Mouse (Mus musculus): ENCODE results near the gene Zmat3. TPM values are rescaled to one million over a fixed set of nuclear protein-coding genes. Genes with fewer than 3 reads are reported as not detected.

Zmat3 gene
- polyA plus RNA-seq (2015; fragmentation: Nextera tagmentation; extraction: Ambion mirVana), result 6.3 and 6.5 TPM in 2 replicates

DNA sequence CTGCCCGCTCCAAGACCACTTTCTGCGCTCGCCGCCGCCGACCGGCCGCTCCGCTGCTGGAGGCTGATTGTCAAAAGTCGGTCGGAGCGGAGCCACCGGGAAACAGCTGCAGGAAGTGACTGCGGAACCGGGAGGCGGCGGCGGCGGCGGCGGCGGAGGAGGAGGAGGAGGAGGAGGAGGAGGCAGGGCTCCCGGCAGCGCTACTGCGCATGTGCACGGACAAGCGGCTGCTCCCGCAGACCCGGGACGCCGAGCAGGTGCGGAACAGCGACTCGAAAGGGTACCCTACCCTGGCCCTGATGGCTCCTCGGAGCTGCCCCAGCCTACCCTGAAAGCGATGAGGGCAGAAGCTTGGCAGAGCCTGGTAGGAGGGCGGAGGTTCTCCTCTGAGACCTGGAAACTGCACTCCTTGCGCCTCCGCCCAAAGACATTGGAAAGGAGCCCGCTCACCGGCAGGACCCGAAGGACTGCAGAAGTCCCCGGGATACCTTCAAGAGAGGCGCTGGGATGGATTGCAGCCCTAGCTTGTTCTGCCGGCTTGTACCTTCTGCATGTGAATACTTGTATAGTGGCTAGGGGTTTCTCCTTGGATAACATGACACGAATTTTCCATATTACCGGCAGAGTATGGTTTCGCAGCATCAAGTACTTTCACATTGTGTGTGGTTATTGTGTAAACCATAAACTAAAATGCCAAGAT lies at the start of gene Zmat3:
Zmat3 (minus strand) TSS at position 469 of the 700 bp plus-strand sequence.
- Histone ChIP-seq H3K4me2 (ENCODE audit: low read length) (peak within 1 kb of the TSS; percentile 97), H3K9me3 (replicated peaks; ENCODE audit: control insufficient read depth, low read length, poor library complexity, severe bottlenecking) (no peaks in the 10 kb centered on the region), H3K9ac (ENCODE audit: low read depth, low read length) (peak within 1 kb of the TSS; percentile 94), H3K27ac (ENCODE audit: low read length) (peak within 1 kb of the TSS; percentile 95), H3K4me3 (ENCODE audit: low read depth, low read length) (peak within 1 kb of the TSS; percentile 97), H3K4me1 (ENCODE audit: control insufficient read depth, insufficient read depth, low read length) (peaks cover 29% of the 10 kb centered on the region), H3K36me3 (ENCODE audit: control insufficient read depth, insufficient read depth, low read length) (no peaks in the 10 kb centered on the region), H3K27me3 (ENCODE audit: control insufficient read depth, insufficient read depth, low read depth, low read length) (no peaks in the 10 kb centered on the region)
- 3% methylated on average over 31 of the region's 48 CpGs for WGBS
- peak; percentile 90 for ATAC-seq

DNA sequence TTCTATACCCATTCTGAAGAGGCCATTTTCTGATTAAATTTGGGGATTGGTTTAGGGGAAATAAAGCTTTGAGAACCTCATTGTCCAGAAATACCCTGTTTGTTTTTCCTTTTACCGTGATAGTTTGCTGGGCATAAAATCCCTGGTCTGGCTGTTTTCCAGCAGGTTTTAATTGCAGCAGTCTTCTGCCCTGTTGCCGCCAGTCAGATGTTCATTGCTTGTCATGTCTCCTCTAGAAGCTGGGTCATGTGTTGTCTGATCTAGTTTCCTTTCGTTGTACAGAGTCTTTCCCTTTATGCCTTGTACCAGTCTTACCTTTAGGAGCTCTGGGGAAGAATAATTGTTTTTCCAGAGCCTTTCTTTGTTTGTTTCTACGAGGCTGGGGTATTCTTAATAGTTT lies 48.6 kb upstream of the Zmat3 start:
- H3K27me3 ChIP-seq (ENCODE audit: control insufficient read depth, insufficient read depth, low read depth, low read length), result no peaks in the 10 kb centered on the region
- H3K27ac ChIP-seq (ENCODE audit: low read length), result no peak overlapping the region
- no peak overlapping the region for H3K9ac ChIP-seq (ENCODE audit: low read depth, low read length)
- no peak overlapping the region for H3K4me2 ChIP-seq (ENCODE audit: low read length)
- H3K9me3 ChIP-seq (replicated peaks; ENCODE audit: control insufficient read depth, low read length, poor library complexity, severe bottlenecking), result no peaks in the 10 kb centered on the region
- H3K36me3 ChIP-seq (ENCODE audit: control insufficient read depth, insufficient read depth, low read length), result no peaks in the 10 kb centered on the region
- peaks cover 7% of the 10 kb centered on the region for H3K4me1 ChIP-seq (ENCODE audit: control insufficient read depth, insufficient read depth, low read length)
- WGBS, result 30% methylated on average over 4 of the region's 4 CpGs
- H3K4me3 ChIP-seq (ENCODE audit: low read depth, low read length), result no peak overlapping the region
- ATAC-seq, result no peak

DNA sequence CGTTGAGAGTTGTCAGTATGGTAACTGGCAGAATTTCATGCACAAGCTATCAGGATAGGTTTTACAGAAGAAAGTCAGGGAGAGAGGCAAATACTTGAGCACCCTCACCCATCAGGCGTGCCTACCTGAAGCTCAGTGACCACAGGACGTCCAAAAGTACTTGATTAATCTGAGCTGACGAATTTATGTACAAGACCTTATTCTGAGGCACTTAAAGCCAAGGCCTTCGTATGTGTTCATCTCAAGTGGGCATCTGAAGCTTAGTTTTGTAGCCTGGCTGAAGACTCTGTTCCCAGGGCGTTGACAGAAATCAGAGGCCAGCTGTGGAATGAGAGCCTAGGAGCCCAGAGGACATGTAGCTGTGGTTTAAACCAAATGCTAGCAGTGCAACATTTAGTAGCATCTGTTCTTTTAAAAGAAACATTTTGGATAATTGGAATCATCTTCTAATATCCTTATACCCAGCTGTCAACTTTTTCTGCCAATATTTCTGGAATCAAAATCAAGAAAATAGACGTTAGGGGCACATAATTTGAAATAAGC lies 46.8 kb upstream of the Zmat3 start:
- no peak overlapping the region for H3K4me2 ChIP-seq (ENCODE audit: low read length)
- H3K9me3 ChIP-seq (replicated peaks; ENCODE audit: control insufficient read depth, low read length, poor library complexity, severe bottlenecking), result no peaks in the 10 kb centered on the region
- peaks cover 7% of the 10 kb centered on the region for H3K4me1 ChIP-seq (ENCODE audit: control insufficient read depth, insufficient read depth, low read length)
- H3K27me3 ChIP-seq (ENCODE audit: control insufficient read depth, insufficient read depth, low read depth, low read length), result no peaks in the 10 kb centered on the region
- no peak overlapping the region for H3K27ac ChIP-seq (ENCODE audit: low read length)
- no peak for ATAC-seq
- no peak overlapping the region for H3K9ac ChIP-seq (ENCODE audit: low read depth, low read length)
- H3K36me3 ChIP-seq (ENCODE audit: control insufficient read depth, insufficient read depth, low read length), result no peaks in the 10 kb centered on the region
- 76% methylated on average over 7 of the region's 7 CpGs for WGBS
- H3K4me3 ChIP-seq (ENCODE audit: low read depth, low read length), result no peak overlapping the region

DNA sequence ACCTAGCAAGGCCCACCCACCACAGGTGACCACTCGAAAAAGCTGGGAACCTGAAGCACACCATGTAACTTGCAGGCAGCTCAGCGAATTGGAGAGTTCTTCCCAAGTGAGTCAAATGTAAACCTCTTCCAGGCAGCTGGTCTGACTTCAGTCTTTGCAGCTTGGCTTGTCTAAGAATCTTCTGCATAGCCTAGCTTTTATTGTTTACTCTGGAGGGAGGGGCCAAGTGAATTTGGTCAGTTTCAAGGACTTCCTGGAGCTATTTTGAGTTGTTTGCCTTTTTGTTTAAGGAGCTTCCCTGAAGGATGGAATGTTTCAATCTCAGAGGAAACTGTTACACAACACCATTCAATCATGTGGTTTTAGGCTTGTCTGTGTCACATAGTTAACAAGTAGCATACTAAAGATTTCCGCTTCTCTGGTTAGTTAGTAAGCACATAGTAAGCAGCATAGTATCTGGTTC lies 43.0 kb upstream of the Zmat3 start:
- WGBS, result 97% methylated on average over 3 of the region's 3 CpGs
- H3K4me3 ChIP-seq (ENCODE audit: low read depth, low read length), result no peak overlapping the region
- no peak for ATAC-seq
- no peaks in the 10 kb centered on the region for H3K9me3 ChIP-seq (replicated peaks; ENCODE audit: control insufficient read depth, low read length, poor library complexity, severe bottlenecking)
- H3K36me3 ChIP-seq (ENCODE audit: control insufficient read depth, insufficient read depth, low read length), result no peaks in the 10 kb centered on the region
- H3K4me1 ChIP-seq (ENCODE audit: control insufficient read depth, insufficient read depth, low read length), result no peaks in the 10 kb centered on the region
- no peak overlapping the region for H3K9ac ChIP-seq (ENCODE audit: low read depth, low read length)
- H3K4me2 ChIP-seq (ENCODE audit: low read length), result no peak overlapping the region
- H3K27ac ChIP-seq (ENCODE audit: low read length), result no peak overlapping the region
- H3K27me3 ChIP-seq (ENCODE audit: control insufficient read depth, insufficient read depth, low read depth, low read length), result no peaks in the 10 kb centered on the region

DNA sequence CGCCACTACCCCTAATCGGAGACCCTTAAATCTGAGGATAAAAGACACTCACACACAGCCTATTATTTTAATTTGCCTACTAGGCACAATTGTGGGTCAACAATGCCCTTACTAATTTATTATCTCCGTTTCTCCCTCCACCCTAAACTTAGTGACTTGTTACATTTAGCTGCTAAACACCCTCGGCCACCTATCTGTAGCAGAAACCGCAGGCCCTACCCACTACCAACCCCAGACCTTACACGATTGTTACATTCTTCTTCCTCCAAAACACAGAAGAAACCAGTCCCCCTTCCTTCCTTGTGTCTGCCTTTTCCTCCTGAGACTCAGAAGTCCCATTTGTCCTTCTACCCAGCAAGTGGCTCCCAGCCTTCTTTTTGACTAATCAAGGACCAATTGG lies 41.0 kb upstream of the Zmat3 start:
- no peak overlapping the region for H3K27ac ChIP-seq (ENCODE audit: low read length)
- no peaks in the 10 kb centered on the region for H3K9me3 ChIP-seq (replicated peaks; ENCODE audit: control insufficient read depth, low read length, poor library complexity, severe bottlenecking)
- H3K27me3 ChIP-seq (ENCODE audit: control insufficient read depth, insufficient read depth, low read depth, low read length), result no peaks in the 10 kb centered on the region
- no peak overlapping the region for H3K4me2 ChIP-seq (ENCODE audit: low read length)
- H3K9ac ChIP-seq (ENCODE audit: low read depth, low read length), result no peak overlapping the region
- H3K4me1 ChIP-seq (ENCODE audit: control insufficient read depth, insufficient read depth, low read length), result no peaks in the 10 kb centered on the region
- no peak for ATAC-seq
- 85% methylated on average over 6 of the region's 6 CpGs for WGBS
- H3K36me3 ChIP-seq (ENCODE audit: control insufficient read depth, insufficient read depth, low read length), result no peaks in the 10 kb centered on the region
- no peak overlapping the region for H3K4me3 ChIP-seq (ENCODE audit: low read depth, low read length)

DNA sequence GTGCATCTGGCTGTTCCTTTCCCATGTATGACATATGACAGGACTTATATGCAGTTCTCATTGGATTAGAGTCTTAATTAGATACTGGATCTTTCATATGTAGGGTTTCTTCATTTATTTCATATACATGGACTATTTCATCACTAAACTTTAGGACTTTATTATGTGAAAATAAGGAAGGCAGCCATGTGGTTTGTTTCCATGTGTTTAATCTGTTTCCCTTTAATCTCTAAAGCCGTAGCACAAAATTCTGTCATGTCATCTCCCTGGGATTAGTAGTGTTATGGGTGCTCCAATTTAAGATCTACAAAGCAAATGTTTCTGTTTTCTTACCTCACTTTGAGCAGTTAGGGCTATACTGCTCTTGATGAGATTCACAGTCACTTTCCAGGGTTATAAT lies 39.9 kb upstream of the Zmat3 start:
- Histone ChIP-seq H3K27me3 (ENCODE audit: control insufficient read depth, insufficient read depth, low read depth, low read length) (no peaks in the 10 kb centered on the region), H3K4me3 (ENCODE audit: low read depth, low read length) (no peak overlapping the region), H3K36me3 (ENCODE audit: control insufficient read depth, insufficient read depth, low read length) (no peaks in the 10 kb centered on the region), H3K4me2 (ENCODE audit: low read length) (no peak overlapping the region), H3K4me1 (ENCODE audit: control insufficient read depth, insufficient read depth, low read length) (0 out of 2 replicates have a peak, but pooled peaks cover 3% of the 10 kb centered on the region), H3K9ac (ENCODE audit: low read depth, low read length) (no peak overlapping the region), H3K27ac (ENCODE audit: low read length) (no peak overlapping the region), H3K9me3 (replicated peaks; ENCODE audit: control insufficient read depth, low read length, poor library complexity, severe bottlenecking) (no peaks in the 10 kb centered on the region)
- WGBS, result 75% methylated on average over 1 of the region's 1 CpGs
- ATAC-seq, result no peak

DNA sequence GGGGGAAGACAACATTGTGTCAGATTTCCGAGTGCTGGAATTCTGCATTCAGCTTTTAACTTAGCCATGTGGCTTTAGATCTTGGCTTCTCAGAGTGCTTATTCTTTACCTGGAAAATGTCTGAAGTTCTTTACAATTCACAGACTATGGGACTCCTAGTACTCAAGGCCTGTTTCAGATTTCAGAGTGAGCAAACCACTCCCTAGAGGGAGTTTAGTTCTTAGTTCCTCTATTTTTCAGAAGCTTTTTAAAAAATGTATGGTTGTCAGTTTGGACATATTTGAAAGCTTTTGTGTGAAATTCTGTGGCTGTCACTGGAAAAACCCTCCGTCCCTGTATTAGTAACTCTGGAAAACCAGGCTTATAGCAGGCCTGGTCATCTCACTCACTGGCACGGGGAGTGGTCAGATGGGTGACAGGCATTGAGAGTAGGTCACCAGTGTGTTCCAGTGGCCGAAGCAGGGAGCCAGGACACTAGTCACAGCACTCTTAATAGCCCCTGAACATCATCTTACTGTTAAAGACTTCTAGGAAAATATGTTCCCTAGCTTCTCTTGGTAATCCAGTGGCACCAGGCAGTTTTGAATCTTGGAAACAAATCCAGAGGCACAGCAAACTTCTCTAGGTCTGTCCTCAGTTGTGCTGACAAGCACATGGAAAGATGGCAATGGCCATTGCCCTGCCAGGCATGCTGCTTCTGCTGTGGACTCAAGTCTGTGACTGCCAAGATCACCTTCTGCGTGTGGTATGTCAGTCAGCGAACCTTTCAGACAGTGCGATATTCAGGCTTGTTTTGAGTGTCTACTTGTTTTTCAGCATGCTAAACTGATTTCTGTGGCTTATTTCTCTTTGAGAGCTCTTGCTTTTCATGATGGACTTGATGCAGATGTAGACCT lies 37.4 kb upstream of the Zmat3 start:
- H3K27me3 ChIP-seq (ENCODE audit: control insufficient read depth, insufficient read depth, low read depth, low read length), result no peaks in the 10 kb centered on the region
- no peak overlapping the region for H3K27ac ChIP-seq (ENCODE audit: low read length)
- no peak overlapping the region for H3K4me3 ChIP-seq (ENCODE audit: low read depth, low read length)
- H3K4me1 ChIP-seq (ENCODE audit: control insufficient read depth, insufficient read depth, low read length), result peaks cover 23% of the 10 kb centered on the region
- no peaks in the 10 kb centered on the region for H3K36me3 ChIP-seq (ENCODE audit: control insufficient read depth, insufficient read depth, low read length)
- 81% methylated on average over 7 of the region's 7 CpGs for WGBS
- no peak overlapping the region for H3K4me2 ChIP-seq (ENCODE audit: low read length)
- no peak overlapping the region for H3K9ac ChIP-seq (ENCODE audit: low read depth, low read length)
- no peaks in the 10 kb centered on the region for H3K9me3 ChIP-seq (replicated peaks; ENCODE audit: control insufficient read depth, low read length, poor library complexity, severe bottlenecking)
- no peak for ATAC-seq

DNA sequence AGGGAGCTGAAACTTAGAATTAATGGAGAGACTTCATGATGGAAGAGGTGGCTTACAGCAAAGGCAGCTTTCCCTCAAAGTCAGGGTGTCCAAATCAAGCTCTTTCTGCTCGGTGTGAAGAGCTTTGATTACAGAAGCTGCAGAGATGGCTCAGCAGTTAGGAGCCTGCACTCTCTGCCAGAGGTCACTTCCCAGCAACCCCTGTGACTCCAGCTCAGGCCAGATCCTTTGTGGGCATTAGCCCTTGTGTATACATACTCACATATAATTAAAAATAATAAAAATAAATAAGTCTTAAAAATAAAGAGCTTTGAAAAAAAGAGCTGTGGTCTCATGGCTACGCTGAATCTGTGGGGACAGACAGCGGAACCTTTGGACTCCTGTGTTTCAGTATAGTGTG lies 35.8 kb upstream of the Zmat3 start:
- Histone ChIP-seq H3K4me2 (ENCODE audit: low read length) (no peak overlapping the region), H3K4me1 (ENCODE audit: control insufficient read depth, insufficient read depth, low read length) (peaks cover 23% of the 10 kb centered on the region), H3K36me3 (ENCODE audit: control insufficient read depth, insufficient read depth, low read length) (no peaks in the 10 kb centered on the region), H3K9ac (ENCODE audit: low read depth, low read length) (no peak overlapping the region), H3K27me3 (ENCODE audit: control insufficient read depth, insufficient read depth, low read depth, low read length) (no peaks in the 10 kb centered on the region), H3K27ac (ENCODE audit: low read length) (no peak overlapping the region), H3K4me3 (ENCODE audit: low read depth, low read length) (no peak overlapping the region), H3K9me3 (replicated peaks; ENCODE audit: control insufficient read depth, low read length, poor library complexity, severe bottlenecking) (no peaks in the 10 kb centered on the region)
- ATAC-seq, result no peak
- WGBS, result 74% methylated on average over 3 of the region's 3 CpGs

DNA sequence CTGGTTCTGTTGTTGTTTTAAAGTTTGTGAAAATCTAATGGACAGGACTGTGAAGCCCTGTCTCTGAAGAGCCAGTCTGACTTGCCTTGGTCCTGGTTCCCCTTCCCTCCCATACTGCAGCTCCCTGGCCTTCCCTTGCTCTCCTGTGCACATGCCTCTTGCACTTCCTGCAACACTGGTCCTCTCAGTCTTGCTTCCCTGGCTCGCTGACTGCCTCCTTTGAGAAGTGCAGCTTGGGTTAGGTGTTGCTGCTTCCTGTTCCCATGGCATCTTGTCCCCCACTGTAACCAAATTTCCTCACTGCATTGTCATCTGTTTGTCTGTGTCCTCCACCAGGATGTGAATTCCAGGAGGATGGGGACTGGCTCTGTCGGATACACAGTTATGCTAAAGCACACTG lies 34.1 kb upstream of the Zmat3 start:
- peak overlapping the region; percentile 25; the same call in 1 of the 2 replicates for H3K4me2 ChIP-seq (ENCODE audit: low read length)
- no peak overlapping the region for H3K4me3 ChIP-seq (ENCODE audit: low read depth, low read length)
- no peak for ATAC-seq

More for the DNA sequence above, 34.1 kb upstream of the Zmat3 start:
- no peaks in the 10 kb centered on the region for H3K36me3 ChIP-seq (ENCODE audit: control insufficient read depth, insufficient read depth, low read length)
- H3K27me3 ChIP-seq (ENCODE audit: control insufficient read depth, insufficient read depth, low read depth, low read length), result no peaks in the 10 kb centered on the region
- no peaks in the 10 kb centered on the region for H3K9me3 ChIP-seq (replicated peaks; ENCODE audit: control insufficient read depth, low read length, poor library complexity, severe bottlenecking)
- H3K27ac ChIP-seq (ENCODE audit: low read length), result no peak overlapping the region
- 73% methylated on average over 2 of the region's 2 CpGs for WGBS
- H3K4me1 ChIP-seq (ENCODE audit: control insufficient read depth, insufficient read depth, low read length), result peaks cover 27% of the 10 kb centered on the region
- H3K9ac ChIP-seq (ENCODE audit: low read depth, low read length), result no peak overlapping the region

Data from midbrain, embryonic 16.5 days (tissue).